Mouse (Mus musculus): Measurements from ENCODE around the gene Terb2. TPM values are rescaled to one million over a fixed set of nuclear protein-coding genes. Genes with fewer than 3 reads are reported as not detected.
"Not testable (repeated sequence)": the region's sequence is repeated elsewhere in the genome, so short reads cannot be mapped to it uniquely, and the experiment has no call there.

Terb2 gene
- polyA plus RNA-seq, 1 experiment from 2014 or later = not detected

DNA sequence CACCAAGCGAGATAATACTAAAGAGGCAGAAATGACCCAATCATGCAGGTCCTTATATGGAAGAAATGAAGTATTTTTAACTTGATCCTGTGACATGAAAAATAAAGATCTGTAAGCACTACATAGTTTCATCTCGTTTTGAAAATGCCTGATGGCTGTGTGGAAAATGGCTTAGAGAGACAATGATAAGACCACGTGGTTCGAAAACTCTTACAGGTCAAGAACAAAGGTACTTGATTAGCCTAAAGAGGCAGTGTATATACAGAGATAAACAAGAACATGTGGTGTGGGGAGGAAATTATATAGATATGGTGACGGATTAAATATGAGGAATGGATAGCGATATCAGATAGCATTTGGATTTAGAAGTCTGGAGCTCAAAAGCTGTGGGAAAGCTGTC is 14.8 kb upstream of the Terb2 start:
- no peak for DNase-seq (ENCODE audit: low spot score)
- Histone ChIP-seq H3K27me3 (ENCODE audit: insufficient read depth, poor library complexity, severe bottlenecking) (no peaks in the 10 kb centered on the region), H3K9me3 (no peaks in the 10 kb centered on the region), H3K4me3 (no peak overlapping the region), H3K4me1 (no peaks in the 10 kb centered on the region), H3K27ac (no peak overlapping the region), H3K36me3 (no peaks in the 10 kb centered on the region)
- 68% methylated on average over 6 of the region's 6 CpGs for WGBS

GRCm38 (mm10) chr2:122172188-122172587 is 13.9 kb upstream of the Terb2 start:
- no peak for DNase-seq (ENCODE audit: low spot score)
- Histone ChIP-seq H3K27me3 (ENCODE audit: insufficient read depth, poor library complexity, severe bottlenecking) (no peaks in the 10 kb centered on the region), H3K36me3 (no peaks in the 10 kb centered on the region), H3K4me3 (no peak overlapping the region), H3K27ac (no peak overlapping the region), H3K4me1 (no peaks in the 10 kb centered on the region), H3K9me3 (no peaks in the 10 kb centered on the region)
- 89% methylated on average over 2 of the region's 2 CpGs for WGBS

- H3K36me3 ChIP-seq = no peaks in the 10 kb centered on the region
- H3K4me3 ChIP-seq = no peak overlapping the region
- WGBS = 68% methylated on average over 8 of the region's 8 CpGs
- no peaks in the 10 kb centered on the region for H3K9me3 ChIP-seq
- H3K27ac ChIP-seq = no peak overlapping the region
- H3K27me3 ChIP-seq (ENCODE audit: insufficient read depth, poor library complexity, severe bottlenecking) = no peaks in the 10 kb centered on the region
- DNase-seq (ENCODE audit: low spot score) = no peak
- no peaks in the 10 kb centered on the region for H3K4me1 ChIP-seq
These were observed 5.8 kb upstream of the Terb2 start for GRCm38 (mm10) chr2:122180051-122180822.

- no peak for DNase-seq (ENCODE audit: low spot score)
- H3K4me3 ChIP-seq = no peak overlapping the region
These were observed 986 bp upstream of the Terb2 start for GRCm38 (mm10) chr2:122185086-122185485.

GRCm38 (mm10) chr2:122186751-122187150 is 679 bp downstream of the Terb2 start:
- DNase-seq (ENCODE audit: low spot score) = no peak
- no peak overlapping the region for H3K4me3 ChIP-seq
- no peaks in the 10 kb centered on the region for H3K27me3 ChIP-seq (ENCODE audit: insufficient read depth, poor library complexity, severe bottlenecking)
- no peak overlapping the region for H3K27ac ChIP-seq
- H3K4me1 ChIP-seq = no peaks in the 10 kb centered on the region
- no peaks in the 10 kb centered on the region for H3K36me3 ChIP-seq
- H3K9me3 ChIP-seq = no peaks in the 10 kb centered on the region
- WGBS = 88% methylated on average over 3 of the region's 3 CpGs

More at GRCm38 (mm10) chr2:122185086-122185485, 986 bp upstream of the Terb2 start:
- WGBS = 83% methylated on average over 4 of the region's 4 CpGs
- no peaks in the 10 kb centered on the region for H3K4me1 ChIP-seq
- no peak overlapping the region for H3K27ac ChIP-seq
- no peaks in the 10 kb centered on the region for H3K36me3 ChIP-seq
- no peaks in the 10 kb centered on the region for H3K27me3 ChIP-seq (ENCODE audit: insufficient read depth, poor library complexity, severe bottlenecking)
- H3K9me3 ChIP-seq = no peaks in the 10 kb centered on the region

DNA sequence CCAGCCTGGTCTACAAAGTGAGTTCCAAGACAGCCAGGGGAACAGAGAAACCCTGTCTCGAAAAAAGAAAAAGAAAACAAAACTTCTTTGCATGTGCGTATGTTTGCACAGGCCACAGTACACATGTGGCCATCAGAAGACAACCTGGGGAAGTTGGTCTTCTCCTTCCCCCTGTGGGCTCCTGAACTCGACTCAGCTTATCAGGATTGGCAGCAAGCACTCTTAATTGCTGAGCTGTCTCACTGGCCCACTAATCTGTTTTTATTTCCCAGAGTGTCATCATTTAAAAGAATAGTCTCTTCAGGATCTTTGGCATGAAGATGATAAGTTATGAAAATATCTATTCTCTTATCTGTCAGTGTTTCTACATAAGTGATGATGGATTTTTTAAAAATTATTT is 5.8 kb downstream of the Terb2 start:
- no peak overlapping the region for H3K4me3 ChIP-seq
- no peaks in the 10 kb centered on the region for H3K4me1 ChIP-seq
- no peak for DNase-seq (ENCODE audit: low spot score)
- H3K27ac ChIP-seq = no peak overlapping the region
- no peaks in the 10 kb centered on the region for H3K27me3 ChIP-seq (ENCODE audit: insufficient read depth, poor library complexity, severe bottlenecking)
- H3K9me3 ChIP-seq = no peaks in the 10 kb centered on the region
- no peaks in the 10 kb centered on the region for H3K36me3 ChIP-seq
- WGBS = 63% methylated on average over 3 of the region's 3 CpGs

DNA sequence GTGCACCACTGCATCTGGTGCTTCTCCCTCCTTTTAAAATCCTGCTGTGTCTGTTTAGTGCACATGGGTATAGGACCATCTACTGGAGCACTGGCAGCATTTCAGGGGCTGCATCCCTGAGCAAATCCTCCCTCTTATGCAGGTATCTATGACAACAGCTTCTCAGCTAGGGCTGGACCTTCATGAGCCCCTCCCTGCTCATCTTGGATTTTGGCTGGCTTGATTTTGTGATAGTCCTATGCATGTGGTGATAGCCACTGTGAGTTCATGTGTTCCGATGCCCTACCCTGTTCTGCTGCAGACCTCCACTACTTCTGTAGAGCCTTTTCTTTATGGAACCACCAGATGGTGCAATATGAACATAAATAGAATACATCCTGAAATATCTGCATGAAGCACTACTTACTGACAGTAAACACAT is 8.4 kb downstream of the Terb2 start:
- no peak for DNase-seq (ENCODE audit: low spot score)
- no peaks in the 10 kb centered on the region for H3K4me1 ChIP-seq
- no peak overlapping the region for H3K27ac ChIP-seq

DNA sequence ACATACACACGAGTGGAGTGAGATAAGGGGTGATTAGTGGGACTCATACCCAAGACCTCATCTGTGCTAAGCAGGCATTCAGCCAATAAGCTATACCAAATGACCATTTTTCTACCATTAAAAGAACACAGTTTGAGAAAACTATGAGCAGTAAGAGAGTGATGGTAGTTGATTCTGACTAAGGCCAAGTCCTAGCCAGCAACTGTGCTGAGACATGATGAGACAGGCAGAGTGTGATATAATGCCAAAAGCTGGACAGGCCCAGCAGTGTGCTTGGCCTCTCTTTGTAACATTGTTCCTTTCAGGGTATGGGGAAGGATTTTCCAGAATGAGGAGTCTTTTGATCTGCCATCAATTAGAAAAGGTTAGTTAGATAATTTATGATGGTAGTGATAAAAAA is 15.4 kb downstream of the Terb2 start:
- H3K4me1 ChIP-seq = peaks cover under 1% of the 10 kb centered on the region; the same call in 1 of the 2 replicates
- H3K27me3 ChIP-seq (ENCODE audit: insufficient read depth, poor library complexity, severe bottlenecking) = no peaks in the 10 kb centered on the region
- no peaks in the 10 kb centered on the region for H3K9me3 ChIP-seq
- WGBS = 57% methylated on average over 1 of the region's 1 CpGs
- no peak overlapping the region for H3K4me3 ChIP-seq
- no peaks in the 10 kb centered on the region for H3K36me3 ChIP-seq
- H3K27ac ChIP-seq = no peak overlapping the region
- no peak for DNase-seq (ENCODE audit: low spot score)

More for the DNA sequence above, 8.4 kb downstream of the Terb2 start:
- Histone ChIP-seq H3K4me3 (no peak overlapping the region), H3K27me3 (ENCODE audit: insufficient read depth, poor library complexity, severe bottlenecking) (no peaks in the 10 kb centered on the region), H3K9me3 (no peaks in the 10 kb centered on the region), H3K36me3 (no peaks in the 10 kb centered on the region)
- WGBS = 62% methylated on average over 1 of the region's 1 CpGs

- no peaks in the 10 kb centered on the region for H3K27me3 ChIP-seq (ENCODE audit: insufficient read depth, poor library complexity, severe bottlenecking)
- WGBS = 51% methylated on average over 2 of the region's 2 CpGs
- H3K4me3 ChIP-seq = no peak overlapping the region
- peaks cover 4% of the 10 kb centered on the region; the same call in 1 of the 2 replicates for H3K4me1 ChIP-seq
- no peaks in the 10 kb centered on the region for H3K9me3 ChIP-seq
- no peaks in the 10 kb centered on the region for H3K36me3 ChIP-seq
- H3K27ac ChIP-seq = no peak overlapping the region
- no peak for DNase-seq (ENCODE audit: low spot score)
These were observed 20.5 kb downstream of the Terb2 start for GRCm38 (mm10) chr2:122206440-122207107.

DNA sequence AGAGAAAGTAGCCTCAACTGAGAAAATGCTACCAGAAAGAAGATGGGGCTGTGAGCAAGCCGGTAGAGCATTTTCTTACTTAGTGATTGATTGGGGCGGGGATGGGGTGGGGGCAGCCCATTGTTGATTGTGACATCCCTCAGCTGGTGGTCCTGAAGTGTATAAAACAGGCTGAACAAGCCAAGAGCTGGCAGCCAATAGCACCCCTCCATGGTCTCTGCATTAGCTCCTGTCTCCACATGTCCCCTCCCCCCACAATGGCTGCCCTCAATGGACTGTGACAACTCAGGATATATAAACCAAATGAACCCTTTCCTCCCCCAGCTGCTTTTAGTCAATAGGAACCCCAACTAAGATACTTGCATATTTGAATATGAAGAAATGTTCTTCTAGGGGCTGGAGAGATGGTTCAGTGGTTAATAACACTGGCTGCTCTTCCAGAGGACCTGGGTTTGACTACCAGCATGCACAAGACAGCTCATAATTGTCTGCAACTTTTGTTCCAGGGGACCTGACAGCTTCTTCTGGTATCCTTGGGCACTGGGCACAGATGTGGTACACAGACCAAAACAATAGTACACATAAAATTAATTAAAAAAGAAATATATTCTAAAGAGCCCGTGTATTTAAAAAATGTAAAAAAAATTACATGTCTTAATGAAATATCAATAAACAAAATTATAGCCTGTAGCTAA is 24.6 kb downstream of the Terb2 start:
- Histone ChIP-seq H3K9me3 (no peaks in the 10 kb centered on the region), H3K27me3 (ENCODE audit: insufficient read depth, poor library complexity, severe bottlenecking) (no peaks in the 10 kb centered on the region), H3K27ac (no peak overlapping the region), H3K36me3 (no peaks in the 10 kb centered on the region), H3K4me3 (no peak overlapping the region), H3K4me1 (peaks cover 4% of the 10 kb centered on the region; the same call in 1 of the 2 replicates)
- 73% methylated on average over 3 of the region's 3 CpGs for WGBS
- no peak for DNase-seq (ENCODE audit: low spot score)

DNA sequence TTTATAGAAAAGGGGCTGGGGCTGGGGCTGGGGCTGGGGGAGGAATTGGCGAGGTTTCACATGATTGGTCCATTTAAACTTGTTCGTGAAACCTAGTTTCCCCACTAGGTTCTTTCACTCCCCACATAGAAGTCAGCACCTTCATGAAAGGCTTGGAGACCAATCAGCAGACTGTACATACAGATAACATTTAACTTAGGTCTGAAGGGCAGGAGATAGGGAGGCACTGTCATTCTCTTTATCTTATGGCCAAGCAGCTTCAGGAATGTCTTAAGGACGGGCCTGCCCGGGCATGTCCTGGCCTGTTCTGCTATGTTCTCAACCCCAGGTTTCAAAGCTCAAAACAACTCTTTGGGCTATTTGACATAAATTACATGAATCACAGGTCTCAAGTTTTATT is 31.0 kb downstream of the Terb2 start:
- DNase-seq (ENCODE audit: low spot score); H3K27ac ChIP-seq; H3K27me3 ChIP-seq (ENCODE audit: insufficient read depth, poor library complexity, severe bottlenecking); H3K4me1 ChIP-seq; H3K36me3 ChIP-seq; H3K9me3 ChIP-seq; H3K4me3 ChIP-seq: not testable (repeated sequence)
- 63% methylated on average over 4 of the region's 4 CpGs for WGBS

DNA sequence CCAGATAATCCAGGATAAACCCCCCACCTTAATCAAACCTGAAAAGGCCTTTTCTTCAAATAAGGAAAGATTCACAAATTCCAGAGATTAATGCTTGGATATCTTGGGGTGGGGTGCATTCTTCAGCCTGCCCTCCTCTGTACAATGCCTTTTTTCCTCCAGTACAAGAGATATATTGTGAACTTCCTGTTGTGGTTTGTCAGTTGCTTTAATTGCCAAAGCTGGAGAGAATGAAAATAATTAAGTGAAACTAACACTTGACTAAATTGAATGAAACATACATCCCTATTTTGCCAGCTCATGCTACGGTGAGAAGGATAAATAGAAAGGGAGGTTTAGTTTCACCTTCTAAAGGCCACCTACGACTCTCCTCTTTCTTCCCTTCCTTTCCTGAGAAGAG is 32.2 kb downstream of the Terb2 start:
- H3K36me3 ChIP-seq = no peaks in the 10 kb centered on the region
- no peak overlapping the region for H3K27ac ChIP-seq
- H3K27me3 ChIP-seq (ENCODE audit: insufficient read depth, poor library complexity, severe bottlenecking) = no peaks in the 10 kb centered on the region
- H3K9me3 ChIP-seq = no peaks in the 10 kb centered on the region
- no peak overlapping the region for H3K4me3 ChIP-seq
- H3K4me1 ChIP-seq = 0 out of 2 replicates have a peak, but pooled peaks cover 4% of the 10 kb centered on the region
- WGBS = 83% methylated on average over 2 of the region's 2 CpGs
- no peak for DNase-seq (ENCODE audit: low spot score)

DNA sequence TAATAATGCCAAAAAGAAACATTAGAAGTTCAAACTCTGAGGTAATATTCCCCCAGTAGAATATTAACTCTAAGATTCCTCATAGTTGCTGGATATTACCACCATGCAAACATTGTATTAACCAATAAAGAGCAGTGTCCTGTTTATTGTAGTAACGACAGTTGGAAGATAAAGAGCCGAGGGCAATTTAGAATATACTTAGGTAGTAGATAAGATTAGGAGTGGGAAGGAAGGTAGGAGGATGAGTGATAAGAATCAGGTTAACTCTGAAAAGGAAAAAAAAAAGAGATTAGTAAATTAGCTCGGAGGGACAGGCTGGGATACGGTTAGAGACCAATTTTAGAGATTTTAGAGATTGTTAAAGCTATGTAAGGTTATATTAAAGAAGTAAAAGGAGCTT is 35.3 kb downstream of the Terb2 start:
- DNase-seq (ENCODE audit: low spot score) = no peak
- Histone ChIP-seq H3K27me3 (ENCODE audit: insufficient read depth, poor library complexity, severe bottlenecking) (no peaks in the 10 kb centered on the region), H3K27ac (no peak overlapping the region), H3K4me1 (0 out of 2 replicates have a peak, but pooled peaks cover 4% of the 10 kb centered on the region), H3K4me3 (no peak overlapping the region), H3K36me3 (no peaks in the 10 kb centered on the region), H3K9me3 (no peaks in the 10 kb centered on the region)
- 16% methylated on average over 4 of the region's 4 CpGs for WGBS
